Mouse (Mus musculus): ENCODE results near the gene D10Jhu81e. TPM values are rescaled to one million over a fixed set of nuclear protein-coding genes. Genes with fewer than 3 reads are reported as not detected.

D10Jhu81e gene
- polyA plus RNA-seq, 1 experiment from 2014 or later = 24.1 TPM

GRCm38 (mm10) chr10:78168792-78169191, 790 bp downstream of the D10Jhu81e start:
- Histone ChIP-seq H3K27me3 (ENCODE audit: control insufficient read depth, insufficient read depth, low read length) (no peaks in the 10 kb centered on the region), H3K9me3 (replicated peaks; ENCODE audit: control insufficient read depth, low read length) (no peaks in the 10 kb centered on the region), H3K9ac (ENCODE audit: low read depth, low read length) (peak overlapping the region; percentile 79), H3K4me3 (ENCODE audit: low read depth, low read length) (peak overlapping the region; percentile 79), H3K27ac (ENCODE audit: low read depth, low read length) (peak overlapping the region; percentile 74; the same call in 1 of the 2 replicates), H3K4me2 (peak overlapping the region; percentile 84), H3K4me1 (ENCODE audit: control insufficient read depth, insufficient read depth, low read length) (peaks cover 12% of the 10 kb centered on the region), H3K36me3 (ENCODE audit: control insufficient read depth, insufficient read depth, low read length) (peaks cover 5% of the 10 kb centered on the region; the same call in 1 of the 2 replicates)
- ATAC-seq (replicated peaks; ENCODE audit: insufficient number of reproducible peaks, low FRiP score, low TSS enrichment) = no peak
- 79% methylated on average over 11 of the region's 11 CpGs for WGBS (ENCODE audit: insufficient replicate concordance)

- Histone ChIP-seq H3K27me3 (ENCODE audit: control insufficient read depth, insufficient read depth, low read length) (no peaks in the 10 kb centered on the region), H3K9ac (ENCODE audit: low read depth, low read length) (no peak overlapping the region), H3K27ac (ENCODE audit: low read depth, low read length) (no peak overlapping the region), H3K4me2 (no peak overlapping the region), H3K9me3 (replicated peaks; ENCODE audit: control insufficient read depth, low read length) (no peaks in the 10 kb centered on the region), H3K36me3 (ENCODE audit: control insufficient read depth, insufficient read depth, low read length) (peaks cover 5% of the 10 kb centered on the region; the same call in 1 of the 2 replicates), H3K4me1 (ENCODE audit: control insufficient read depth, insufficient read depth, low read length) (peaks cover 12% of the 10 kb centered on the region), H3K4me3 (ENCODE audit: low read depth, low read length) (no peak overlapping the region)
- ATAC-seq (replicated peaks; ENCODE audit: insufficient number of reproducible peaks, low FRiP score, low TSS enrichment) = no peak
These were observed 1.8 kb downstream of the D10Jhu81e start for GRCm38 (mm10) chr10:78167775-78168174.

GRCm38 (mm10) chr10:78167333-78167732, 2.2 kb downstream of the D10Jhu81e start:
- WGBS (ENCODE audit: insufficient replicate concordance) = 92% methylated on average over 7 of the region's 7 CpGs

GRCm38 (mm10) chr10:78165256-78166005, 4.2 kb downstream of the D10Jhu81e start:
- Histone ChIP-seq H3K4me2 (no peak overlapping the region), H3K27me3 (ENCODE audit: control insufficient read depth, insufficient read depth, low read length) (no peaks in the 10 kb centered on the region), H3K9me3 (replicated peaks; ENCODE audit: control insufficient read depth, low read length) (no peaks in the 10 kb centered on the region), H3K27ac (ENCODE audit: low read depth, low read length) (no peak overlapping the region), H3K36me3 (ENCODE audit: control insufficient read depth, insufficient read depth, low read length) (peaks cover 5% of the 10 kb centered on the region; the same call in 1 of the 2 replicates), H3K4me1 (ENCODE audit: control insufficient read depth, insufficient read depth, low read length) (peaks cover 11% of the 10 kb centered on the region), H3K9ac (ENCODE audit: low read depth, low read length) (no peak overlapping the region), H3K4me3 (ENCODE audit: low read depth, low read length) (no peak overlapping the region)
- WGBS (ENCODE audit: insufficient replicate concordance) = 90% methylated on average over 21 of the region's 21 CpGs
- no peak for ATAC-seq (replicated peaks; ENCODE audit: insufficient number of reproducible peaks, low FRiP score, low TSS enrichment)

More at GRCm38 (mm10) chr10:78167333-78167732, 2.2 kb downstream of the D10Jhu81e start:
- no peak for ATAC-seq (replicated peaks; ENCODE audit: insufficient number of reproducible peaks, low FRiP score, low TSS enrichment)
- no peaks in the 10 kb centered on the region for H3K27me3 ChIP-seq (ENCODE audit: control insufficient read depth, insufficient read depth, low read length)
- H3K4me1 ChIP-seq (ENCODE audit: control insufficient read depth, insufficient read depth, low read length) = peaks cover 12% of the 10 kb centered on the region
- no peak overlapping the region for H3K9ac ChIP-seq (ENCODE audit: low read depth, low read length)
- H3K4me2 ChIP-seq = no peak overlapping the region
- H3K9me3 ChIP-seq (replicated peaks; ENCODE audit: control insufficient read depth, low read length) = no peaks in the 10 kb centered on the region
- peaks cover 5% of the 10 kb centered on the region; the same call in 1 of the 2 replicates for H3K36me3 ChIP-seq (ENCODE audit: control insufficient read depth, insufficient read depth, low read length)
- H3K27ac ChIP-seq (ENCODE audit: low read depth, low read length) = no peak overlapping the region
- H3K4me3 ChIP-seq (ENCODE audit: low read depth, low read length) = no peak overlapping the region

- no peak for ATAC-seq (replicated peaks; ENCODE audit: insufficient number of reproducible peaks, low FRiP score, low TSS enrichment)
- Histone ChIP-seq H3K4me2 (no peak overlapping the region), H3K9me3 (replicated peaks; ENCODE audit: control insufficient read depth, low read length) (no peaks in the 10 kb centered on the region), H3K36me3 (ENCODE audit: control insufficient read depth, insufficient read depth, low read length) (peaks cover 5% of the 10 kb centered on the region; the same call in 1 of the 2 replicates), H3K27ac (ENCODE audit: low read depth, low read length) (no peak overlapping the region), H3K9ac (ENCODE audit: low read depth, low read length) (no peak overlapping the region), H3K27me3 (ENCODE audit: control insufficient read depth, insufficient read depth, low read length) (no peaks in the 10 kb centered on the region), H3K4me3 (ENCODE audit: low read depth, low read length) (no peak overlapping the region), H3K4me1 (ENCODE audit: control insufficient read depth, insufficient read depth, low read length) (peaks cover 7% of the 10 kb centered on the region)
- WGBS (ENCODE audit: insufficient replicate concordance) = 89% methylated on average over 12 of the region's 12 CpGs
These were observed 4.8 kb downstream of the D10Jhu81e start for GRCm38 (mm10) chr10:78164786-78165185.

- Histone ChIP-seq H3K4me1 (ENCODE audit: control insufficient read depth, insufficient read depth, low read length) (peaks cover 12% of the 10 kb centered on the region), H3K9ac (ENCODE audit: low read depth, low read length) (no peak overlapping the region), H3K4me3 (ENCODE audit: low read depth, low read length) (no peak overlapping the region), H3K27me3 (ENCODE audit: control insufficient read depth, insufficient read depth, low read length) (no peaks in the 10 kb centered on the region), H3K27ac (ENCODE audit: low read depth, low read length) (no peak overlapping the region), H3K4me2 (no peak overlapping the region), H3K36me3 (ENCODE audit: control insufficient read depth, insufficient read depth, low read length) (peaks cover 5% of the 10 kb centered on the region; the same call in 1 of the 2 replicates), H3K9me3 (replicated peaks; ENCODE audit: control insufficient read depth, low read length) (no peaks in the 10 kb centered on the region)
- ATAC-seq (replicated peaks; ENCODE audit: insufficient number of reproducible peaks, low FRiP score, low TSS enrichment) = no peak
- WGBS (ENCODE audit: insufficient replicate concordance) = 28% methylated on average over 4 of the region's 4 CpGs
These were observed 5.7 kb downstream of the D10Jhu81e start for GRCm38 (mm10) chr10:78163923-78164322.

- Histone ChIP-seq H3K27ac (ENCODE audit: low read depth, low read length) (no peak overlapping the region), H3K9ac (ENCODE audit: low read depth, low read length) (no peak overlapping the region), H3K9me3 (replicated peaks; ENCODE audit: control insufficient read depth, low read length) (no peaks in the 10 kb centered on the region), H3K27me3 (ENCODE audit: control insufficient read depth, insufficient read depth, low read length) (peaks cover under 1% of the 10 kb centered on the region; the same call in 1 of the 2 replicates), H3K4me1 (ENCODE audit: control insufficient read depth, insufficient read depth, low read length) (0 out of 2 replicates have a peak, but pooled peaks cover 7% of the 10 kb centered on the region), H3K36me3 (ENCODE audit: control insufficient read depth, insufficient read depth, low read length) (peaks cover 5% of the 10 kb centered on the region; the same call in 1 of the 2 replicates), H3K4me3 (ENCODE audit: low read depth, low read length) (no peak overlapping the region), H3K4me2 (no peak overlapping the region)
- WGBS (ENCODE audit: insufficient replicate concordance) = 86% methylated on average over 9 of the region's 9 CpGs
- ATAC-seq (replicated peaks; ENCODE audit: insufficient number of reproducible peaks, low FRiP score, low TSS enrichment) = no peak
These were observed 6.3 kb downstream of the D10Jhu81e start for GRCm38 (mm10) chr10:78163241-78163640.

- peaks cover 3% of the 10 kb centered on the region; the same call in 1 of the 2 replicates for H3K27me3 ChIP-seq (ENCODE audit: control insufficient read depth, insufficient read depth, low read length)
- H3K4me1 ChIP-seq (ENCODE audit: control insufficient read depth, insufficient read depth, low read length) = 0 out of 2 replicates have a peak, but pooled peaks cover 7% of the 10 kb centered on the region
- WGBS (ENCODE audit: insufficient replicate concordance) = 98% methylated on average over 12 of the region's 12 CpGs
- H3K36me3 ChIP-seq (ENCODE audit: control insufficient read depth, insufficient read depth, low read length) = peaks cover 5% of the 10 kb centered on the region; the same call in 1 of the 2 replicates
- no peak overlapping the region for H3K4me3 ChIP-seq (ENCODE audit: low read depth, low read length)
- no peak for ATAC-seq (replicated peaks; ENCODE audit: insufficient number of reproducible peaks, low FRiP score, low TSS enrichment)
- no peaks in the 10 kb centered on the region for H3K9me3 ChIP-seq (replicated peaks; ENCODE audit: control insufficient read depth, low read length)
- no peak overlapping the region for H3K4me2 ChIP-seq
- no peak overlapping the region for H3K9ac ChIP-seq (ENCODE audit: low read depth, low read length)
- no peak overlapping the region for H3K27ac ChIP-seq (ENCODE audit: low read depth, low read length)
These were observed 6.9 kb downstream of the D10Jhu81e start for GRCm38 (mm10) chr10:78162646-78163045.

All from heart, embryonic 11.5 days (tissue).